Mouse (Mus musculus) intestine, embryonic 16.5 days (tissue): ENCODE data around the gene Mmab. TPM values are rescaled to one million over a fixed set of nuclear protein-coding genes. Genes with fewer than 3 reads are reported as not detected.

Source experiments
- ATAC-seq: fragments of 200-750 bp; cut with Nextera tagmentation; 2 replicates; pipeline ENCODE4 v1.8.0; 2017; ENCODE audit warnings: moderate TSS enrichment, moderate library complexity
- H3K27ac ChIP-seq: fragments of 300-500 bp; sonication (generic); 2 replicates; pipeline ENCODE4 v1.5.1; 2014; ENCODE audit warnings: mild to moderate bottlenecking, low read length
- H3K27me3 ChIP-seq: fragments of 300-500 bp; sonication (generic); replicated peaks from 2 replicates; pipeline ENCODE4 v1.6.1; 2014; ENCODE audit warnings: low read length, control low read depth, mixed read lengths; ENCODE audit not compliant: control insufficient read depth, insufficient read depth
- H3K36me3 ChIP-seq: fragments of 300-500 bp; sonication (generic); 2 replicates; pipeline ENCODE4 v1.6.1; 2014; ENCODE audit warnings: low read length, control low read depth; ENCODE audit not compliant: control insufficient read depth, insufficient read depth
- H3K4me1 ChIP-seq: fragments of 300-500 bp; sonication (generic); 2 replicates; pipeline ENCODE4 v1.6.1; 2014; ENCODE audit warnings: low read length, control low read depth, mixed read lengths; ENCODE audit not compliant: control insufficient read depth, insufficient read depth
- H3K4me2 ChIP-seq: fragments of 300-500 bp; sonication (generic); 2 replicates; pipeline ENCODE4 v1.6.1; 2014; ENCODE audit warnings: low read depth, low read length, control low read depth
- H3K4me3 ChIP-seq: fragments of 300-500 bp; sonication (generic); 2 replicates; pipeline ENCODE4 v1.5.1; 2014; ENCODE audit warnings: mild to moderate bottlenecking, low read length
- H3K9ac ChIP-seq: fragments of 300-500 bp; sonication (generic); 2 replicates; pipeline ENCODE4 v1.6.1; 2014; ENCODE audit warnings: low read depth, low read length
- H3K9me3 ChIP-seq: fragments of 300-500 bp; sonication (generic); 2 replicates; pipeline ENCODE4 v1.6.1; 2016; ENCODE audit warnings: low read length, control low read depth; ENCODE audit not compliant: control insufficient read depth
- WGBS: fragments of 180-500 bp; shearing (Covaris S2); extraction: QIAGEN DNeasy Blood & Tissue Kit; methylation state at CpG from one replicate; pipeline ENCODE4 v1.1.7; 2014; 5-methylcytosine and 5-hydroxymethylcytosine counted together
- polyA plus RNA-seq: library from polyadenylated mRNA; unstranded; fragments of >200 nt; fragmentation: Nextera tagmentation; extraction: Ambion mirVana; gene quantifications from 2 replicates; pipeline ENCODE4 v1.2.1, GENCODE M21; 2015

The Mmab gene
- polyA plus RNA-seq, result 30.4 and 34.6 TPM in 2 replicates

GRCm38 (mm10) chr5:114443566-114444367 is at the start of gene Mmab, which contains the start of gene Mvk:
Gene Mmab (minus strand): TSS chr5:114444060.
Gene Mvk (plus strand): TSS chr5:114444269.
- 1% methylated on average over 43 of the region's 43 CpGs for WGBS
- H3K9me3 ChIP-seq, result no peaks in the 10 kb centered on the region

GRCm38 (mm10) chr5:114490241-114490640 is 46.4 kb upstream of the Mmab start:
- Histone ChIP-seq H3K9ac (no peak overlapping the region), H3K27ac (no peak overlapping the region), H3K36me3 (no peaks in the 10 kb centered on the region), H3K27me3 (no peaks in the 10 kb centered on the region), H3K4me1 (0 out of 2 replicates have a peak, but pooled peaks cover 6% of the 10 kb centered on the region), H3K9me3 (no peaks in the 10 kb centered on the region), H3K4me2 (no peak overlapping the region), H3K4me3 (no peak overlapping the region)
- WGBS, result 96% methylated on average over 8 of the region's 8 CpGs
- no peak for ATAC-seq

More at GRCm38 (mm10) chr5:114443566-114444367, at the start of gene Mmab, which contains the start of gene Mvk:
- peak within 1 kb of the TSS; percentile 93 for H3K4me3 ChIP-seq
- no peaks in the 10 kb centered on the region for H3K27me3 ChIP-seq
- H3K27ac ChIP-seq, result peak within 1 kb of the TSS; percentile 67
- 0 out of 2 replicates have a peak, but pooled peaks cover 5% of the 10 kb centered on the region for H3K36me3 ChIP-seq
- H3K9ac ChIP-seq, result peak within 1 kb of the TSS; percentile 89
- H3K4me1 ChIP-seq, result peaks cover 15% of the 10 kb centered on the region
- ATAC-seq, result peak; percentile 99
- H3K4me2 ChIP-seq, result peak within 1 kb of the TSS; percentile 88

GRCm38 (mm10) chr5:114489570-114489969 is 45.7 kb upstream of the Mmab start:
- no peak for ATAC-seq
- Histone ChIP-seq H3K27me3 (no peaks in the 10 kb centered on the region), H3K27ac (no peak overlapping the region), H3K4me3 (no peak overlapping the region), H3K9me3 (no peaks in the 10 kb centered on the region), H3K4me2 (no peak overlapping the region), H3K4me1 (0 out of 2 replicates have a peak, but pooled peaks cover 6% of the 10 kb centered on the region), H3K36me3 (no peaks in the 10 kb centered on the region), H3K9ac (no peak overlapping the region)
- 83% methylated on average over 6 of the region's 6 CpGs for WGBS

GRCm38 (mm10) chr5:114485685-114486084 is 41.8 kb upstream of the Mmab start:
- Histone ChIP-seq H3K9me3 (no peaks in the 10 kb centered on the region), H3K4me1 (0 out of 2 replicates have a peak, but pooled peaks cover 9% of the 10 kb centered on the region), H3K36me3 (no peaks in the 10 kb centered on the region), H3K4me2 (no peak overlapping the region), H3K9ac (no peak overlapping the region), H3K27ac (no peak overlapping the region), H3K27me3 (no peaks in the 10 kb centered on the region), H3K4me3 (no peak overlapping the region)
- no peak for ATAC-seq
- WGBS, result 86% methylated on average over 14 of the region's 14 CpGs

GRCm38 (mm10) chr5:114482587-114483011 is 38.7 kb upstream of the Mmab start:
- Histone ChIP-seq H3K9me3 (no peaks in the 10 kb centered on the region), H3K9ac (peak overlapping the region; percentile 39; the same call in 1 of the 2 replicates), H3K27ac (no peak overlapping the region), H3K36me3 (no peaks in the 10 kb centered on the region), H3K4me1 (0 out of 2 replicates have a peak, but pooled peaks cover 2% of the 10 kb centered on the region), H3K4me2 (peak overlapping the region; percentile 31; the same call in 1 of the 2 replicates), H3K27me3 (no peaks in the 10 kb centered on the region), H3K4me3 (no peak overlapping the region)
- 5% methylated on average over 14 of the region's 14 CpGs for WGBS
- ATAC-seq, result peak; percentile 82

- Histone ChIP-seq H3K27me3 (no peaks in the 10 kb centered on the region), H3K4me3 (no peak overlapping the region), H3K27ac (no peak overlapping the region), H3K36me3 (no peaks in the 10 kb centered on the region), H3K4me1 (0 out of 2 replicates have a peak, but pooled peaks cover 2% of the 10 kb centered on the region), H3K4me2 (no peak overlapping the region), H3K9me3 (no peaks in the 10 kb centered on the region), H3K9ac (no peak overlapping the region)
- ATAC-seq, result no peak
- WGBS, result 77% methylated on average over 12 of the region's 12 CpGs
Observed at GRCm38 (mm10) chr5:114478267-114478666, 34.4 kb upstream of the Mmab start.

- H3K9me3 ChIP-seq, result no peaks in the 10 kb centered on the region
- no peak for ATAC-seq
- H3K4me1 ChIP-seq, result no peaks in the 10 kb centered on the region
- H3K4me3 ChIP-seq, result no peak overlapping the region
- H3K9ac ChIP-seq, result no peak overlapping the region; the same call in 1 of the 2 replicates
- H3K36me3 ChIP-seq, result no peaks in the 10 kb centered on the region
- H3K4me2 ChIP-seq, result no peak overlapping the region
- WGBS, result 49% methylated on average over 35 of the region's 35 CpGs
- H3K27ac ChIP-seq, result no peak overlapping the region
- H3K27me3 ChIP-seq, result no peaks in the 10 kb centered on the region
Observed at GRCm38 (mm10) chr5:114474741-114475491, 31.1 kb upstream of the Mmab start.

- peaks cover 19% of the 10 kb centered on the region for H3K4me1 ChIP-seq
- H3K9me3 ChIP-seq, result no peaks in the 10 kb centered on the region
- H3K27ac ChIP-seq, result no peak overlapping the region; the same call in 1 of the 2 replicates
- H3K4me3 ChIP-seq, result no peak overlapping the region
- no peaks in the 10 kb centered on the region for H3K36me3 ChIP-seq
- WGBS, result 62% methylated on average over 3 of the region's 3 CpGs
- H3K4me2 ChIP-seq, result no peak overlapping the region
- no peak overlapping the region for H3K9ac ChIP-seq
- no peak for ATAC-seq
- H3K27me3 ChIP-seq, result no peaks in the 10 kb centered on the region
Observed at GRCm38 (mm10) chr5:114470359-114470758, 26.5 kb upstream of the Mmab start.

GRCm38 (mm10) chr5:114468007-114468406 is 24.1 kb upstream of the Mmab start:
- ATAC-seq, result 0 out of 2 replicates have a peak, but pooled peaks have one; percentile 28
- H3K36me3 ChIP-seq, result no peaks in the 10 kb centered on the region
- H3K4me2 ChIP-seq, result peak overlapping the region; percentile 67; the same call in 1 of the 2 replicates
- H3K4me3 ChIP-seq, result no peak overlapping the region
- H3K4me1 ChIP-seq, result peaks cover 26% of the 10 kb centered on the region
- H3K9ac ChIP-seq, result peak overlapping the region; percentile 58; the same call in 1 of the 2 replicates
- 60% methylated on average over 4 of the region's 4 CpGs for WGBS
- H3K9me3 ChIP-seq, result no peaks in the 10 kb centered on the region
- H3K27ac ChIP-seq, result peak overlapping the region; percentile 80
- no peaks in the 10 kb centered on the region for H3K27me3 ChIP-seq
